Mouse (Mus musculus): ENCODE results near the gene Mlxip.

DNA sequence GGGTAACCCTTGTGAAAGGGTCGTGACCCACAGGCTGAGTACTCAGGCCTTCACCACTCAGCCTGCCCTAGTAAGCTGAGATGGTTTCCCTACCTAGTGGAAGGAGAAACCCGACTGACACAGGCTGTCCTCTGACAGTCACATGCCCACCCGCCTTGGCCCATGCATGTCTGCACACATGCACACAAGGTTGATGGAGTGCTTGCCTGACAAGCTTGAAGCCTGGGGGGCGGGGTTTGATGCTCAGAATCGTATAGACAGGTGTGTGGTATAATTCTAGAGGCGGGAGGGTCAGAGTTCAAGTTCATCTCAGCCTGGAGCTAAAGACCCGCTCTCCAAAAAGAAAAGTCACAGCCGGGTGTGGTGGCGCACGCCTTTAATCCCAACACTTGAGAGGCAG is 19.3 kb upstream of the Mlxip start:
- no peak for TF ChIP-seq GATA1 (IDR thresholded peaks at IDR 0.05; ENCODE audit: low read length)
- no peak for TF ChIP-seq TAL1 (IDR thresholded peaks at IDR 0.05; ENCODE audit: low read length)

All from erythroblast, embryonic 14.5 days (primary cell).